Mouse (Mus musculus) lung, adult 18-20 months (tissue): ENCODE data around the gene Atad1.
"Not testable (repeated sequence)": the region's sequence is repeated elsewhere in the genome, so short reads cannot be mapped to it uniquely, and the experiment has no call there.

Source experiments
- DNase-seq, 2 experiments: peaks; one replicate each; pipeline ENCODE4 v3.0.0; 2022; ENCODE audit warnings: mixed read lengths in 2 of 2

The Atad1 gene

GRCm38 (mm10) chr19:32740641-32741345 is 1.2 kb upstream of the Atad1 start:
- DNase-seq = no peak

DNA sequence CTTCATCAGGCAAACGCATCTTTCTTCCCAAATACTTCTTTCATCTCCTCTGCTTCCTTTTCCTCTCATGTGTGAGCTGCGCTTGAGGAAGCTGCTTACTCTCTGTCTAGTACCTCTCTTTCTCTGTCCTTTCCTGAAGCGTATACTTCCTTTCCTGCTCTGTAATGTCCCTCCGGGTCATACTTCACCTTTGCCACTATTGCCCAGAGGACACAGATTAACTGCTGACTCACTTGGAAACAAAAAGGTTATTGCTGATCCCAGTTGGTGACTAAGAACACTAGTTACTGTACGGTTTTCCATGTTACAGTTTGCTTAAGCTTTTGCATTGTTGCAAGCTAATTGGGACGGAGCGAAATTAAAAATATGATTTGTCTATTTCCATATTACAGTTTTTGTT is 1.7 kb downstream of the Atad1 start:
- no peak for DNase-seq

DNA sequence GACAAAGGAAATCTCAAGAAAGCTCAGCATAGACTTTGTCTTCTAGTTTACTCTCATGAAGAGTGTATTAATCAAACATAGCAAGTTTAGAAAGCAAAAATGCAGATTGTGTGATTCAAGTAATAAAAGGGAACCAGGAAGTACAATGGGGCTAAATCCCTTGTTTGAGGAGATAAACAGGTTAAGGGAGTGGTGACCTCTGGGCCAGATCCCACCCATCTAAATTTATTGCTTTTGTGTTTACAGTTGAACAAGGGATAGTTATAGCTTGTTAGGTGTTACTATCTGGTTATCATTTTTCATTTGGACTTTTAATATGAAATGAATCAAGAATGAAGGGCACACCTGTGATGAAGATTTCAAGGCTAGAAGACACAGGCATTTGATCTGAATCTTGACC is 6.7 kb downstream of the Atad1 start:
- no peak for DNase-seq

DNA sequence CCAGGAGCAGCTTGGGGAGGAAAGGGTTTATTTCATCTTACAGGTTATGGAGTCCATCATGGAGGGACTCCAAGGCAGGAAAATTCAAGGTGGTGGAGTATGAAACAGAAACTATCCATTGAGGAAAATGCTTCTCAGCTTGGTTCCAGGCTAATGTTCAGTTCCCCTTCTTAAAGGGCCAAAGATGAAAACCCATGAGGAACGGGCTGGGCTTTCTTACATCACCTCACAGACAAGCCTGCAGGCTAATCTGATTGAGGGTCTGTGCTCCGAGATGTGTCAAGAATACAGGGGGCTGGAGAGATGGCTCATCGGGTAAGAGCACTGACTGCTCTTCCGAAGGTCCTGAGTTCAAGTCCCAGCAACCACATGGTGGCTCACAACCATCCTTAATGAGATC is 9.8 kb downstream of the Atad1 start:
- DNase-seq = no peak

DNA sequence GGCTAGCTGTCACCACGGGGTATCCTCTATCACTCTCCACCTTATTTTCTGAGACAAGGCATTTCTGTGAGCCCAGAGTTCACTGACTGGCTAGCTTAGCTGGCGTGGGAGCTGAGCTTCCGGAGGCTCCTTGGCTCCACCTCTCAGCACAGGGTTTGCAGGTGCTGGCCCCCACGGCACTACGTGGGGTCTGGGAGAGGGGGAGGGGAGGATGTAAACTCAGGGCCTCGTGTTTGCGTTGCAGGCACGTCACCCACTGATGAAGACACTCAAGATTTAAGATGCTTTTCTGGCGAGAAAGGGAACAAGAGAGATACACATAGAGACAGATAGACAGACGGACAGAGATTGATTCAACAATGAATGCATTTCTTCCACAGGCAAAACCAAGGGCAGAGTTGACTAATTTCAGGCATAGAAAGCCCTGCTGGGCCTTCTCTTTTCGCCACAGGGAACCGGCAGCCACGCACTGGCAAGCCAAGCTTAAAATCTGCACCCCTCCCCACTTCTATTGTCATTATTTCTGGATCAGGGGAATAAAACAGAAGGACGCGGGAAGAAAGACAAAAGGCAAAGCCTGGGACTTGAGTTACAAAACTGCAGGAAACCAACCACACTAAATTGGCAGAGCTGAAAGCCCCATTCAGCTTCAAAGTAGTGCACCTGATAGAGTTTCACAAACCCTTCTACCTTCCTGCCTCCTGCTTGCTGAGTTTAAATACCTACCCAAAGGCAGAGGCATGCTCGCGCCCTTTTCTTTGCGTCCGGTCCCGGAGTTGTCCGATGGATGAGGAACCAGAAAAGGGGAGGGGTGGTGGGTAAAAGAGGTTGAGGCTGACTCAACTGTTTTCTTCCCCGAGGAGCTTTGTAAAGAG is 12.9 kb downstream of the Atad1 start:
- no peak for DNase-seq

GRCm38 (mm10) chr19:32723817-32724216 is 15.8 kb downstream of the Atad1 start:
- DNase-seq = no peak

- no peak for DNase-seq
Observed at GRCm38 (mm10) chr19:32720319-32720718, 19.3 kb downstream of the Atad1 start.

DNA sequence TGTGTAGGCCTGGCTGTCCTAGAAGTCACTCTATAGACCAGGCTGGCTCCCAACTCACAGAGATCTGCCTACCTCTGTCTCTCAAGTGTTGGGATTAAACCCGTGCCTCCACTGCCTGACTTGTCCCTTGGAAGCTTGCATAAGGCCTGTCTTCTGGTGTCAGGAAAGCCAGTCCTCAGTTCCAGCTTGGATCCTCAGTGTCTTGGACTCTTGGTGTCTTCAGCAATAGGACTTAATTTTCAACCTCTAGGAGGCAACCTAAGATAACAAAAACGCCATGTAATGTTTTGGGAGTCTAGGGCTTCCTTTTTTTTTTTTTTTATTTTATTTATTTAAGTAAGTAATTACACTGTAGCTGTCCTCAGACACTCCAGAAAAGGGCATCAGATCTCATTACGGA is 22.0 kb downstream of the Atad1 start:
- no peak for DNase-seq

DNA sequence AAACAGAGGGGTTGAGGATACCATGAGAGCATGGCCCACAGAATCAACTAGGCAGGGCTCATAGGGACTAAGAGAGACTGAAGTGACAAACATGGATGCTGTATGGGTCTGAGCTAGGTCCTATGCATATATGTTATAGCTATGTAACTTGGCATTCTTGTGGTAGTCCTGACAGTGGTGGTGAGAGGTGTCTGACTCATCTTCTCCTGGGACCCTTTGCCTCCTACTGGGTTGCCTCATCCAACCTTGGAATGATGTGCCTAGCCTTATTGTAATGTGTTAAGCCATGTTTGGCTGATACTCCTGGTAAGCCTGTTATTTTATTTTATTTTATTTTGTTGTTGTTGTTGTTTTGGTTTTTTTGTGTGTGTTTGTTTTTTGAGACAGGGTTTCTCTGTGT is 23.9 kb downstream of the Atad1 start:
- DNase-seq = no peak

DNA sequence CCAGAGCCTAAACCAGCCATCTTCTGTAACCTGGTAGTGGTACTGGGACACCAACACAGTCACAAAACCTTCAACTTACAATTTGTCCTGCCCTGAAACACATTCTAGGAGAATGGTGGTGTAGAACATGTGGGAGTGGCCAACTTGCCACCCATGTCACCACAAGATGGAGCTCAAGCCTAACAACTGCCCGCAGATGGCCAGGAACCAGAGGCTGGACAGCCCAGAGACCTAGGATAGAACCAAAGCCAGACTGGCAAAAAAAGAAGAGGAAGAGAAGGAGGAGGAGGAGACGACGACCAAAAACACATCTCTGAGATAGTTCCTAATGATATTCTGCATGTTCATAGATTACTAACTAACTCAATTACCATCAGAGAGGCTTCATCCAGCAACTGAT is 24.4 kb downstream of the Atad1 start:
- peak; percentile 72 to 79 for DNase-seq

GRCm38 (mm10) chr19:32713471-32713870 is 26.1 kb downstream of the Atad1 start:
- no peak for DNase-seq

- DNase-seq = peak; percentile 76 to 82
Observed at GRCm38 (mm10) chr19:32712588-32713042, 27.0 kb downstream of the Atad1 start.

GRCm38 (mm10) chr19:32711761-32712541 is 27.6 kb downstream of the Atad1 start:
- DNase-seq = peak; percentile 88 to 90

GRCm38 (mm10) chr19:32710288-32710687 is 29.3 kb downstream of the Atad1 start:
- no peak for DNase-seq

- DNase-seq = no peak
Observed at GRCm38 (mm10) chr19:32708996-32709395, 30.6 kb downstream of the Atad1 start.

- DNase-seq = no peak
Observed at GRCm38 (mm10) chr19:32702191-32702590, 37.4 kb downstream of the Atad1 start.

- no peak for DNase-seq
Observed at GRCm38 (mm10) chr19:32696674-32697073, 42.9 kb downstream of the Atad1 start.

DNA sequence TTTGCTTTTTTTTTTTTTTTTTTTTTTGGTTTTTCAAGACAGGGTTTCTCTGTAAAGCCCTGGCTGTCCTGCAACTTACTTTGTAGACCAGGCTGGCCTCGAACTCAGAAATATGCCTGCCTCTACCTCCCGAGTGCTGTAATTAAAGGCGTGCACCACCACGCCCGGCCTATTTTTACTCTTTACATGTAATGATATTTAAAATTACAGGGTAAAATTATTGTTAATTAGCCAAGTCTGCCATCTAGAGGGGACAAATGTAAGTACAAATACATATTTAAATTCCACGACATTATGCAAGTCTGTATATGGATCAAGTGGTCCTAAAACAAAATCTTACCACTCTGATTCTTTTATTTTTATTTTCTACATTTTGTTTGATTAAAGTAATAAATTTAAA is 49.9 kb downstream of the Atad1 start:
- peak in 1 of 2 experiments; percentile 5 for DNase-seq

- not testable (repeated sequence) for DNase-seq
Observed at GRCm38 (mm10) chr19:32688227-32688626, 51.4 kb downstream of the Atad1 start.

DNA sequence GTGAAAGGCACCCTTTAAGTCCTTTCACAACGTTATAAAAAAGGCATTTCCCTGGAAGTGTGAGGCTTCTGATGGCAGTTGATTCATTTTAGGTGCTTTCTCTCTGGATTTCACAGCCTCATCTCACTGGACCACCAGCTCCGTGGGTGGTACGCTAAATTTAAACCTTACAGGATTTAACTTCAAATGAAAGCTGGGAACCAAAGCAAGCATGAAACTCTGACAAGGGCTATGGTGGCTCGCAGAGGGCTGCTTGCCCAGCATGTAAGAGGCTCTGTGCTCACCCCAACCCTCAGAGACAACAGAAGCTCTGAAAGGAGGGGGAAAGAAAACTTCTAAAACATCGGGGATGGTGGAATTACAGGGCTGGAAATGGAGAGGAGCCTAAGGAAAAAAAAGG is 51.9 kb downstream of the Atad1 start:
- DNase-seq = no peak

DNA sequence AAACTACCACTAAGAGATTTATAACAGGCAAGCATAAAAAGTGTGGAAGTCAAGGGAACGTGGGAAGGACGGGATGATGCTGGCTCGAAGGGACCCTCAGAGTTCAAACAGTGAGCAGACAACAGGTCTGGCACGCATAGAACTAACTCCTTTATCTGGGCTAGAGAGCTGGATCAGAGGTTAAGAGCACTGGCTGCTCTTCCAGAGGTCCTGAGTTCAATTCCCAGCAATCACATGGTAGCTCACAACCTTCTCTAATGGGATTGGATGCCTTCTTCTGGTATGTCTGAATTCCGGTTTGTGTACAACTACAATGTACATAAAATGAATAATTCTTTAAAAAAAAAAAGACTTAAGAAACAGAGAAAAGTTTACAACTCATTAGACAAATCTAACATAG is 56.5 kb downstream of the Atad1 start:
- no peak for DNase-seq

DNA sequence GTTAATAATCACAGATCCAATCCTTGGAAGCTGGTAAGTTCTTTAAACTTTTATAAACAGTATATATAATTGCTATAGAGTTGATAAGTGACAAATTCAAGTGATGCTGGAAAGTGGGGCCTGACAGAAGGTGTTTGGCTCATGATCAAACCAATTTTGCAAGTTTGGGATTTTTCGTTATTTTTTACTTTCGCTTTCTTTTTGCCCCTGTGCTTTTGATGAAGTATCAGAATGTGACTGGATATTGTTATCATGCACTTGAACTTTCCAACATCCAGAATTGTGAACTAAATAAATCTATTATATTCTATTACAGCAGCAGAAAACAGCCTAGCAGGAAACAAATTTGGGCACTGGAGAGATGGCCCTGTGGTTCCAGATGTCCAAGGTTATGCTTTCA is 58.7 kb downstream of the Atad1 start:
- no peak for DNase-seq

DNA sequence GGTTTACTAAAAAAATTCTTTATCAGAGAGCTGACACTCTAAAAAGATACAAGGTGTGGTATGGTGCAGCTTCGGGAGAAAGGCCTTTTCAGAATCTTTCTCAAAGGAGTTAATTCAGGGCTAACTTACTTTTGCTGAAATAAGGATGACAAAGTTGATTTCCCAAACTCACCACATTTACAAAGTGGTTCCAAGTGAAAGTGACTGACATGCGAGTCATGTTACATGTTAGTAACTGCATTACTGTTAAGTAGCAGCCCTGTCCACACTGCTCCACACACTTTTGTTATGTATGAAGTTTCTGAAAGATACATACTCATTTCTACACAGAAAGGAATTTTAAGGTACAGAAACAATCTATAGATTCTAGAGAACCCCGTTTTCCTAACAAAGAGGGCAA is 63.8 kb downstream of the Atad1 start:
- DNase-seq = no peak
